Mouse (Mus musculus): ENCODE data around the gene Fosl2. TPM values are rescaled to one million over a fixed set of nuclear protein-coding genes. Genes with fewer than 3 reads are reported as not detected.

The Fosl2 gene
- total and polyA plus RNA-seq, 2 experiments from 2014 or later, result 0.52 to 6.4 TPM

GRCm38 (mm10) chr5:32112206-32112916 is 23.2 kb upstream of the Fosl2 start:
- no peaks in the 10 kb centered on the region for H3K9me3 ChIP-seq (ENCODE audit: low read length)
- no peak overlapping the region for H3K4me3 ChIP-seq (ENCODE audit: low read depth, low read length)
- WGBS, result 77% methylated on average over 7 of the region's 7 CpGs
- no peak for TF ChIP-seq CTCF (IDR thresholded peaks at IDR 0.05)
- H3K4me1 ChIP-seq (ENCODE audit: insufficient read depth, low read length), result no peaks in the 10 kb centered on the region
- no peaks in the 10 kb centered on the region for H3K27me3 ChIP-seq (ENCODE audit: insufficient read depth, low read length)
- no peak overlapping the region for H3K4me2 ChIP-seq (ENCODE audit: low read depth, low read length, poor library complexity, severe bottlenecking)
- no peaks in the 10 kb centered on the region for H3K36me3 ChIP-seq (ENCODE audit: insufficient read depth, low read length)
- no peak for DNase-seq (ENCODE audit: low spot score)
- H3K27ac ChIP-seq (ENCODE audit: low read depth, low read length), result no peak overlapping the region
- no peak for ATAC-seq (ENCODE audit: low FRiP score)
- no peak overlapping the region for H3K9ac ChIP-seq (replicated peaks; ENCODE audit: low read length, poor library complexity, severe bottlenecking)

DNA sequence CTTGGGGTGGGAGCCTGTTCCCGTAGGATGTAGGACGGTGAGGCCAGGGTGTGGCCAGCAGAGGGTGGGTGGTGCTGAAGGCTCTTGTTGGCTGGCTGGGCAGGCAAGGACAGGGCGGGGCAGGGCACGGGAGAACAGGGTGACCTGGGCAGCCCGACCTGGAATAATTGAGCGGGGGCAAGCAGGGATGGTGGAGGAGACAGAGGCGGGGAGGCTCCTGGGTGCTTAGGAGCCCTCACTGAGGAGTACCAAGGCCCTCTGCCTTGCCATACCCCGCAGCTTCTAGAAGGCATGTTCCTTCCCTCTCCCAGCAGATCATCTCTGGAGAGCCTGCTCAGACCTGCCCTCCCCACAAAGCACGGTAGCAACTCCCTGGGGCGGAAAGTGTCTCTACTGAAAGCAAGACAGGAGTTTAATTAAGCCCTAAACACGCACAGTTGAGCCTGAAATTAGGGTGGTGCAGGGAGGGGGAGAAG is 14.7 kb upstream of the Fosl2 start:
- ATAC-seq (ENCODE audit: low FRiP score), result no peak
- Histone ChIP-seq H3K27ac (ENCODE audit: low read depth, low read length) (no peak overlapping the region), H3K4me3 (ENCODE audit: low read depth, low read length) (no peak overlapping the region), H3K27me3 (ENCODE audit: insufficient read depth, low read length) (no peaks in the 10 kb centered on the region), H3K4me1 (ENCODE audit: insufficient read depth, low read length) (no peaks in the 10 kb centered on the region), H3K9me3 (ENCODE audit: low read length) (no peaks in the 10 kb centered on the region), H3K4me2 (ENCODE audit: low read depth, low read length, poor library complexity, severe bottlenecking) (no peak overlapping the region), H3K9ac (replicated peaks; ENCODE audit: low read length, poor library complexity, severe bottlenecking) (no peak overlapping the region), H3K36me3 (ENCODE audit: insufficient read depth, low read length) (no peaks in the 10 kb centered on the region)
- no peak for TF ChIP-seq CTCF (IDR thresholded peaks at IDR 0.05)
- no peak for DNase-seq (ENCODE audit: low spot score)
- WGBS, result 39% methylated on average over 11 of the region's 11 CpGs

GRCm38 (mm10) chr5:32121936-32122335 is 13.7 kb upstream of the Fosl2 start:
- H3K36me3 ChIP-seq (ENCODE audit: insufficient read depth, low read length), result no peaks in the 10 kb centered on the region
- no peak overlapping the region for H3K27ac ChIP-seq (ENCODE audit: low read depth, low read length)
- no peak overlapping the region for H3K4me3 ChIP-seq (ENCODE audit: low read depth, low read length)
- ATAC-seq (ENCODE audit: low FRiP score) (no peak), DNase-seq (ENCODE audit: low spot score) (no peak)
- H3K9me3 ChIP-seq (ENCODE audit: low read length), result no peaks in the 10 kb centered on the region
- no peak overlapping the region for H3K4me2 ChIP-seq (ENCODE audit: low read depth, low read length, poor library complexity, severe bottlenecking)
- no peak for TF ChIP-seq CTCF (IDR thresholded peaks at IDR 0.05)
- H3K27me3 ChIP-seq (ENCODE audit: insufficient read depth, low read length), result no peaks in the 10 kb centered on the region
- WGBS, result 89% methylated on average over 6 of the region's 6 CpGs
- no peaks in the 10 kb centered on the region for H3K4me1 ChIP-seq (ENCODE audit: insufficient read depth, low read length)
- no peak overlapping the region for H3K9ac ChIP-seq (replicated peaks; ENCODE audit: low read length, poor library complexity, severe bottlenecking)

- no peaks in the 10 kb centered on the region for H3K36me3 ChIP-seq (ENCODE audit: insufficient read depth, low read length)
- no peak for DNase-seq (ENCODE audit: low spot score)
- no peaks in the 10 kb centered on the region for H3K27me3 ChIP-seq (ENCODE audit: insufficient read depth, low read length)
- no peak for ATAC-seq (ENCODE audit: low FRiP score)
- H3K4me2 ChIP-seq (ENCODE audit: low read depth, low read length, poor library complexity, severe bottlenecking), result no peak overlapping the region
- H3K9me3 ChIP-seq (ENCODE audit: low read length), result no peaks in the 10 kb centered on the region
- WGBS, result 86% methylated on average over 5 of the region's 5 CpGs
- H3K27ac ChIP-seq (ENCODE audit: low read depth, low read length), result no peak overlapping the region
- no peaks in the 10 kb centered on the region for H3K4me1 ChIP-seq (ENCODE audit: insufficient read depth, low read length)
- no peak overlapping the region for H3K4me3 ChIP-seq (ENCODE audit: low read depth, low read length)
- H3K9ac ChIP-seq (replicated peaks; ENCODE audit: low read length, poor library complexity, severe bottlenecking), result no peak overlapping the region
- TF ChIP-seq CTCF (IDR thresholded peaks at IDR 0.05), result no peak
Measured at GRCm38 (mm10) chr5:32122363-32122762, 13.2 kb upstream of the Fosl2 start.

DNA sequence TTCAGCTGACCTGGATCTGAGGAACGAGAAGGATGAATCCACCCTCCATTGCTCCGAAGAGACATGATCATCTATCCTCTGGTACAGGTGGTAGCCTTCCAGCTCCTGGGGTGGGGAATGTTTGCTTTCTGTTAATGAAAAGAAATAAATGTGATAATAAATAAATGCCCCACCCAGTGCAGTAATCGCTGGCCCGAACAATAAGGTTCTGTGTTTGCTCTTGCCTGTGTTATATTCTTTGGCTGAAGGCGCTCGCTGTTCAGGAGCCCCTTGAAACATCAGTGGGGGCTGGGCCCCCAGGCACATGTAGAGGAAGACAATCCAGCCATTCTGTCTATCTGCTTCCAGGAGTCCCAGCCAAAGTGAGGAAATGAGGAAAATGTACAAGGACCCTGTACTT is 10.6 kb upstream of the Fosl2 start:
- 97% methylated on average over 6 of the region's 6 CpGs for WGBS
- no peak overlapping the region for H3K9ac ChIP-seq (replicated peaks; ENCODE audit: low read length, poor library complexity, severe bottlenecking)
- no peak for ATAC-seq (ENCODE audit: low FRiP score)

GRCm38 (mm10) chr5:32127226-32127625 is 8.4 kb upstream of the Fosl2 start:
- no peak for ATAC-seq (ENCODE audit: low FRiP score)
- Histone ChIP-seq H3K4me3 (ENCODE audit: low read depth, low read length) (no peak overlapping the region), H3K27me3 (ENCODE audit: insufficient read depth, low read length) (peaks cover 6% of the 10 kb centered on the region; the same call in 1 of the 2 replicates), H3K4me1 (ENCODE audit: insufficient read depth, low read length) (no peaks in the 10 kb centered on the region), H3K27ac (ENCODE audit: low read depth, low read length) (no peak overlapping the region), H3K4me2 (ENCODE audit: low read depth, low read length, poor library complexity, severe bottlenecking) (no peak overlapping the region), H3K9ac (replicated peaks; ENCODE audit: low read length, poor library complexity, severe bottlenecking) (no peak overlapping the region), H3K9me3 (ENCODE audit: low read length) (no peaks in the 10 kb centered on the region), H3K36me3 (ENCODE audit: insufficient read depth, low read length) (no peaks in the 10 kb centered on the region)
- DNase-seq (ENCODE audit: low spot score), result no peak
- 79% methylated on average over 3 of the region's 3 CpGs for WGBS
- no peak for TF ChIP-seq CTCF (IDR thresholded peaks at IDR 0.05)

More for the DNA sequence above, 10.6 kb upstream of the Fosl2 start:
- Histone ChIP-seq H3K27ac (ENCODE audit: low read depth, low read length) (no peak overlapping the region), H3K4me3 (ENCODE audit: low read depth, low read length) (no peak overlapping the region), H3K27me3 (ENCODE audit: insufficient read depth, low read length) (no peaks in the 10 kb centered on the region), H3K9me3 (ENCODE audit: low read length) (no peaks in the 10 kb centered on the region), H3K4me1 (ENCODE audit: insufficient read depth, low read length) (no peaks in the 10 kb centered on the region), H3K36me3 (ENCODE audit: insufficient read depth, low read length) (no peaks in the 10 kb centered on the region), H3K4me2 (ENCODE audit: low read depth, low read length, poor library complexity, severe bottlenecking) (no peak overlapping the region)
- no peak for DNase-seq (ENCODE audit: low spot score)
- no peak for TF ChIP-seq CTCF (IDR thresholded peaks at IDR 0.05)
